Mouse (Mus musculus) thymus, adult 2 months (tissue): ENCODE results near the gene Stk26. TPM values are rescaled to one million over a fixed set of nuclear protein-coding genes. Genes with fewer than 3 reads are reported as not detected.

Source experiments
- DNase-seq: peaks from one replicate; pipeline ENCODE4 v3.0.0; 2021
- H3K27ac ChIP-seq: fragments of 200-500 bp; 2 replicates; pipeline ENCODE4 v1.5.1; 2012; ENCODE audit warnings: low read length, control low read depth; ENCODE audit not compliant: control insufficient read depth, insufficient read depth
- H3K27me3 ChIP-seq: fragments of 200-500 bp; 2 replicates; pipeline ENCODE4 v1.6.1; 2012; ENCODE audit warnings: mild to moderate bottlenecking, low read length, moderate library complexity, mixed read lengths; ENCODE audit not compliant: control insufficient read depth, insufficient read depth
- H3K36me3 ChIP-seq: fragments of 200-500 bp; 2 replicates; pipeline ENCODE4 v1.6.1; 2012; ENCODE audit warnings: mild to moderate bottlenecking, low read length, moderate library complexity; ENCODE audit not compliant: control insufficient read depth, insufficient read depth
- H3K4me1 ChIP-seq: fragments of 200-500 bp; replicated peaks from 2 replicates; pipeline ENCODE4 v1.6.1; 2012; ENCODE audit warnings: low read length; ENCODE audit not compliant: control insufficient read depth, insufficient read depth
- H3K4me3 ChIP-seq: fragments of 200-500 bp; 2 replicates; pipeline ENCODE4 v1.5.1; 2012; ENCODE audit warnings: mild to moderate bottlenecking, low read length, control low read depth, moderate library complexity; ENCODE audit not compliant: control insufficient read depth, insufficient read depth
- CTCF ChIP-seq: fragments of 200-500 bp; IDR thresholded peaks from 2 replicates; pipeline ENCODE4 v1.5.1; 2012; ENCODE audit warnings: mild to moderate bottlenecking, control low read depth, low read length, moderate library complexity, borderline replicate concordance; ENCODE audit not compliant: control insufficient read depth, poor library complexity, insufficient read depth; ENCODE audit errors: extremely low read depth
- POLR2A ChIP-seq: fragments of 200-500 bp; IDR thresholded peaks from 2 replicates; pipeline ENCODE4 v1.6.1; 2012; ENCODE audit warnings: mild to moderate bottlenecking, low read length, control low read depth, moderate library complexity; ENCODE audit not compliant: control insufficient read depth, poor library complexity, insufficient read depth; ENCODE audit errors: extremely low read depth
- WGBS: fragments of 180-500 bp; shearing (Covaris S2); methylation state at CpG from one replicate; pipeline ENCODE4 v1.1.7; 2018; 5-methylcytosine and 5-hydroxymethylcytosine counted together
- polyA plus RNA-seq: library from polyadenylated mRNA; depleted of rRNA; stranded (reverse); fragments of >200 nt; gene quantifications from 2 replicates; pipeline ENCODE4 v1.2.3, GENCODE M21; 2012; rRNA removed

Stk26 gene
- polyA plus RNA-seq, 1 experiment = 34.9 TPM

DNA sequence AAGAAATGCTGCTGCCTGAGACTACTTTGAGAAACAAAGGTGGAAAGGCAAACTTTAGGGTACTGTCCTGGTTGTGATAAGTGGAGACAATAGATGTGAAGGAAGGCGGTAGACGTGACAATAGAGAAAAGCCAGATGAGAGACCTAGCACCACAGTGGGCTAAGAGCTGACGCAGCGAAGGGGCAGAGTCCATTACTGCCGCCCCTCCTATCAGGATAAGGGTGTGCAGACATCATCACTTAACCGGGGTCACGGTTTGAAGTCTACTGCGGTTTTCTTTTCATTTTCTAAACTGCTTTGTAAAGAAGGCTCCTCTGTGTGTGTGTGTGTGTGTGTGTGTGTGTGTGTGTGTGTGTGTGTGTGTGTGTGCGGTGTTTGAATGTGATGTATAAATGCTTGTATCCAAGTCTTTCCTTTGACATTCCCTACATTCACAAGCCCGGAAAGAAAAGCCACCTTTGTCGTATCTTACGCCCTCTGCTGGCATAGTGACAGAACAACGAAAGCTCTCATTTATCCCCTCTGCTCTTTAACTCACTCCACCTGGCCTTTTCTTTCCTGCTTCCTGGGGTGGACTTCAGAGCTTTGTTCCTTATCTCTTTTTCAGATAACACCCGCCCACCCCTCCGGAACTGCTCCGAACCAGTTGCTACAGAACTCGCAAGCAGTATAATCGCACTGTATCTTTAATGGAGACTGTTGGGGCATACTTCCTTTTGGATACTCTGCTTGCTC, 84.0 kb downstream of the Stk26 start:
- WGBS = 58% methylated on average over 18 of the region's 18 CpGs
- Histone ChIP-seq H3K4me1 (no peaks in the 10 kb centered on the region; the same call in 1 of the 2 replicates), H3K27ac (no peak overlapping the region), H3K36me3 (no peaks in the 10 kb centered on the region), H3K27me3 (no peaks in the 10 kb centered on the region), H3K4me3 (no peak overlapping the region)
- TF ChIP-seq POLR2A = no peak
- TF ChIP-seq CTCF = no peak
- no peak for DNase-seq

DNA sequence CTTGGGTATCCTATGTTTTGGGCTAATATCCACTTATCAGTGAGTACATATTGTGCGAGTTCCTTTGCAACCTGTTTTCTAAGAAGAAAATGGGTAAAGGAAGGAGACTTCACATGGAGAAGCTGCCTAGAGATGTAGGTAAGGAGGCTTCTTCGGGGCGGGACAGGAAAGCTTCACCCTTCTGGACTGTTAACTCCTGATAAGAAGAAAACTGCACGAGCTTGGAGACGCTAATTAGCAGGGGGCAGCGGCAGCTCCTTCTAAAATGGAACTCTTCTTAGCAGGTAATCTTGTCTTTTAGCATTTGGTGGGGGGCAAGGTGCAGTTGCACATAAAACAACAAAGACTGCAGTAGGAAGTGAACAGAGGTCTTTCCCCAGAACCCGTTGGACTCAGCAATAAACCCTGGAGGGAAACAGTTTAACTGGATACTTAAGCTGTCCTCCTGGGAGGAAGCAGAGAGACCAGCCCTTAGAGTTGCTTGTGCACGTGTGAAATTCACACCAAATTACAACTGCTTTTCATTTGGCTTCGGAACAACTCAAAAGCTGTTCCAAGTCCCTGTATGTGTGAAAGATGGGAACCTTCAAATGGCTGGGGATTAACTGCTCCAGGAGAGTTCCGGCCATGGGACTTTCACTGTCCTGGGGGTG, 86.2 kb downstream of the Stk26 start:
- no peaks in the 10 kb centered on the region for H3K27me3 ChIP-seq
- peaks cover 5% of the 10 kb centered on the region for H3K4me1 ChIP-seq
- H3K4me3 ChIP-seq = no peak overlapping the region
- TF ChIP-seq CTCF (no peak), POLR2A (no peak)
- H3K36me3 ChIP-seq = no peaks in the 10 kb centered on the region
- DNase-seq = no peak
- no peak overlapping the region for H3K27ac ChIP-seq
- 89% methylated on average over 10 of the region's 10 CpGs for WGBS

DNA sequence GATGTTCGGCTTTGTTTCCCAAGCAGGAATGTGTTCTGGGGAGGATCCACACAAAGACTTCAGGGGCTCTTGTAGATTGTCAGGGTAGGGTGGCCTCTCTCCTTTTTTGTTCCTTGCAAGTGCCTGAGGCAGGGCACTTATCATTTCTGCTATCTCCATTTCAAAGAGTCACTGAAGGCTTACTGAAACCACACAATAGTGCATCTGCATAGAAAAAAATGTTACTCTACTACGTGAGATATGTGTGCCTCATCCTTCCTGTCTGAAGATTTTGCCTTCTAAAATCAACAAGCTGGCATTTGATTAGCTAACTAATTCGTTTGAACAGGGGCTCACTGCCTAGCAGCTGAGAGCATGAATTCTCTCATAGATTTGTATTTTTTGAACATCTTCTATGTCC, 89.5 kb downstream of the Stk26 start:
- H3K27me3 ChIP-seq = no peaks in the 10 kb centered on the region
- WGBS = 14% methylated on average over 3 of the region's 3 CpGs
- DNase-seq = no peak
- H3K36me3 ChIP-seq = no peaks in the 10 kb centered on the region
- peaks cover 5% of the 10 kb centered on the region for H3K4me1 ChIP-seq
- H3K27ac ChIP-seq = no peak overlapping the region
- no peak for TF ChIP-seq POLR2A
- H3K4me3 ChIP-seq = no peak overlapping the region

DNA sequence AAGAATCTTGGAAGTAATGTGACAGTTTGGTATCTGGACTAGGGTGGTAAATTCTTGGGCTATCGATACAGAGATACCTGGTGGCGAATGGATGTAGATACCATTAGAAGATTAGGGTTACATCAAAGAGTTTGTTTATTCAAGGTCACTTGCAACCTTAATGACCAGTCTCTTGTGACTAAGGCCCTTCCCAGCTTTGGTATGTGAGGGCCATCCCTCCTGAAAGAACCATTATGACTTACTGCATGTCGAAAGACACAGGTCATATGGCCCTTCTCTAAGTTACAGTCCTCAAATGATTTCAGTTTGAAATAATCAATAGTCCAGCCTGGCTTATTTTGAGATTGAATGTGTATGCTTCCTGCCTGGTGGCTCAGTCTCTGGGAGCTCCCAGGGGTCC, 96.3 kb downstream of the Stk26 start:
- H3K27ac ChIP-seq = no peak overlapping the region
- TF ChIP-seq CTCF = no peak
- no peak for TF ChIP-seq POLR2A
- WGBS = 91% methylated on average over 3 of the region's 3 CpGs
- H3K4me1 ChIP-seq = no peaks in the 10 kb centered on the region
- H3K36me3 ChIP-seq = no peaks in the 10 kb centered on the region
- no peak for DNase-seq
- H3K27me3 ChIP-seq = no peaks in the 10 kb centered on the region
- no peak overlapping the region for H3K4me3 ChIP-seq

DNA sequence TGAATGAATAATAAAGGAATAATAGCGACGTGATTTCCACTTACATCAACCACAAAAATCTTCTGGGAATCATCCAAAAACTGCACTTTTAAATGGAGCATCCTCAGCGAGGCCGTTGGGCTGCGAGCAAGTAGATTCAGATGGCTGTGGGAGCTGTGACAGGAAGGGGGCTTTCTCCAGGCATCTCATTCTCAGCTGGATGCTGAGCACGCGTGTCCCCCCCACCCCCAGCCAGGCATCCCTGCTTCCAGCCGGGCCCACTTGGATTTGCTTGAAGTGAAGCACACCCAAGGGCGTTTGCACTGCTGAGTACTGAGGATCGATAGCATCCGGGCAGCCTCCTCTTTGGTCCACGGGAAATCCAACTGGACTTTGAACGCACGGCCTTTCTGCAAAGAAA, 101.8 kb downstream of the Stk26 start, which contains the start of gene Frmd7:
TSS of gene Frmd7 (minus strand) at position 101 of the 400 bp plus-strand sequence.
- no peaks in the 10 kb centered on the region for H3K27me3 ChIP-seq
- no peak within 1 kb of the TSS for H3K27ac ChIP-seq
- TF ChIP-seq POLR2A (no peak), CTCF (no peak)
- DNase-seq = no peak
- WGBS = 92% methylated on average over 14 of the region's 14 CpGs
- H3K4me1 ChIP-seq = no peaks in the 10 kb centered on the region
- no peak within 1 kb of the TSS for H3K4me3 ChIP-seq
- no peaks in the 10 kb centered on the region for H3K36me3 ChIP-seq

Other genes with a start within 250 kb of the Stk26 start
- 0.08 and 0.16 TPM in 2 replicates for gene Frmd7, start 101.7 kb downstream of the Stk26 start, polyA plus RNA-seq
- gene Rap2c, start 177.0 kb downstream of the Stk26 start, polyA plus RNA-seq = 6.2 and 7.3 TPM in 2 replicates